Comparison of ENCODE assay signal across 25 mouse cellular contexts in genomic region chr9:97341772-97342171, GRCm38 (mm10). TPM values are rescaled to one million over a fixed set of nuclear protein-coding genes. Genes with fewer than 3 reads are reported as not detected.
DNase-seq lines count a peak whose midpoint lies in the region; ATAC-seq and TF ChIP-seq lines count a peak whose summit lies in the region.
"Had no signal": no experiment of that assay in that cellular context is flagged by ENCODE, and none has a peak within 500 bp of the region (broad histone marks: within the 10 kb centered on the region; RNA-seq: fewer than 3 reads in every experiment).

No protein-coding gene starts in this region.

- no peak overlapping the region for H3K4me3 ChIP-seq in forebrain, embryonic 15.5 days
- H3K4me3 ChIP-seq in forebrain, embryonic 12.5 days (replicated peaks) = no peak overlapping the region
- H3K4me3 ChIP-seq in lung, postnatal 0 days (ENCODE audit: low read depth, low read length) = no peak overlapping the region
- no peak overlapping the region for H3K4me3 ChIP-seq in embryonic facial prominence, embryonic 13.5 days
- H3K4me3 ChIP-seq in stomach, embryonic 16.5 days (replicated peaks; ENCODE audit: low read length) = no peak overlapping the region
- H3K4me3 ChIP-seq: heart, embryonic 10.5 days; hindbrain, embryonic 13.5 days; liver, embryonic 15.5 days; midbrain, embryonic 12.5 days had no signal

- no peak for TF ChIP-seq CTCF in lung, postnatal 0 days (IDR thresholded peaks at IDR 0.05)

- ATAC-seq in forebrain, embryonic 15.5 days (replicated peaks) = 0 out of 2 replicates have a peak, but pooled peaks have one; percentile 35
- ATAC-seq in forebrain, embryonic 12.5 days (ENCODE audit: low FRiP score) = no peak
- peak; percentile 54 for ATAC-seq in lung, postnatal 0 days
- peak; percentile 52; the same call in 1 of the 2 replicates for ATAC-seq in embryonic facial prominence, embryonic 13.5 days (ENCODE audit: insufficient number of reproducible peaks, insufficient read depth, low FRiP score, low TSS enrichment, low read depth)
- ATAC-seq in stomach, embryonic 16.5 days (ENCODE audit: insufficient read depth, low FRiP score) = peak; percentile 82; the same call in 1 of the 2 replicates
- ATAC-seq: forebrain, postnatal 0 days; Patski had no signal

- H3K9me3 ChIP-seq in forebrain, embryonic 15.5 days = no peaks in the 10 kb centered on the region
- no peaks in the 10 kb centered on the region for H3K9me3 ChIP-seq in forebrain, embryonic 12.5 days
- H3K9me3 ChIP-seq in lung, postnatal 0 days (ENCODE audit: low read length) = no peaks in the 10 kb centered on the region
- H3K9me3 ChIP-seq in embryonic facial prominence, embryonic 13.5 days = no peaks in the 10 kb centered on the region
- no peaks in the 10 kb centered on the region for H3K9me3 ChIP-seq in stomach, embryonic 16.5 days (replicated peaks; ENCODE audit: control insufficient read depth, low read length)
- H3K9me3 ChIP-seq: heart, embryonic 10.5 days; liver, embryonic 15.5 days; midbrain, embryonic 12.5 days had no signal

- no peaks in the 10 kb centered on the region for H3K27me3 ChIP-seq in forebrain, embryonic 15.5 days
- no peaks in the 10 kb centered on the region for H3K27me3 ChIP-seq in forebrain, embryonic 12.5 days
- H3K27me3 ChIP-seq in lung, postnatal 0 days (replicated peaks; ENCODE audit: insufficient read depth, low read length) = no peaks in the 10 kb centered on the region
- no peaks in the 10 kb centered on the region for H3K27me3 ChIP-seq in embryonic facial prominence, embryonic 13.5 days
- no peaks in the 10 kb centered on the region for H3K27me3 ChIP-seq in stomach, embryonic 16.5 days (ENCODE audit: control insufficient read depth, insufficient read depth, low read length)
- H3K27me3 ChIP-seq: CH12.LX; liver, embryonic 15.5 days; midbrain, embryonic 12.5 days; Patski had no signal

- peak; percentile 48 for DNase-seq in lung, postnatal 0 days (ENCODE audit: low spot score)
- DNase-seq in lung, postnatal 10 days = no peak
- no peak for DNase-seq in thymus, postnatal 4 days
- no peak for DNase-seq in heart, adult 11 months
- DNase-seq: cerebellum, postnatal 14 days; embryo, embryonic 11 days; forebrain, postnatal 0 days; gastrocnemius, postnatal 10 days; heart, postnatal 14 days; kidney, adult 8-10 months; right cerebral cortex, postnatal 4 days; thymus, adult 18-20 months had no signal

- peaks cover 7% of the 10 kb centered on the region; the same call in 1 of the 2 replicates for H3K4me1 ChIP-seq in forebrain, embryonic 15.5 days
- H3K4me1 ChIP-seq in forebrain, embryonic 12.5 days = no peaks in the 10 kb centered on the region; the same call in 1 of the 2 replicates
- H3K4me1 ChIP-seq in lung, postnatal 0 days (ENCODE audit: insufficient read depth, low read depth, low read length) = no peaks in the 10 kb centered on the region
- H3K4me1 ChIP-seq in embryonic facial prominence, embryonic 13.5 days = peaks cover 3% of the 10 kb centered on the region; the same call in 1 of the 2 replicates
- 0 out of 2 replicates have a peak, but pooled peaks cover 4% of the 10 kb centered on the region for H3K4me1 ChIP-seq in stomach, embryonic 16.5 days (ENCODE audit: control insufficient read depth, insufficient read depth, low read length)
- H3K4me1 ChIP-seq: heart, embryonic 10.5 days; liver, embryonic 15.5 days; midbrain, embryonic 12.5 days had no signal

- WGBS in forebrain, embryonic 15.5 days = 57% methylated on average over 5 of the region's 5 CpGs
- 79% methylated on average over 5 of the region's 5 CpGs for WGBS in forebrain, embryonic 12.5 days
- 48% methylated on average over 5 of the region's 5 CpGs for WGBS in lung, postnatal 0 days
- 69% methylated on average over 5 of the region's 5 CpGs for WGBS in embryonic facial prominence, embryonic 13.5 days
- WGBS in stomach, embryonic 16.5 days = 38% methylated on average over 5 of the region's 5 CpGs

- H3K9ac ChIP-seq in forebrain, embryonic 15.5 days (replicated peaks) = no peak overlapping the region
- H3K9ac ChIP-seq in forebrain, embryonic 12.5 days = no peak overlapping the region
- H3K9ac ChIP-seq in lung, postnatal 0 days (replicated peaks; ENCODE audit: low read depth) = no peak overlapping the region
- H3K9ac ChIP-seq in embryonic facial prominence, embryonic 13.5 days = no peak overlapping the region
- H3K9ac ChIP-seq in stomach, embryonic 16.5 days (ENCODE audit: low read length) = no peak overlapping the region
- H3K9ac ChIP-seq: forebrain, postnatal 0 days; hindbrain, embryonic 13.5 days; liver, embryonic 15.5 days; midbrain, embryonic 12.5 days had no signal

- H3K36me3 ChIP-seq in forebrain, embryonic 15.5 days = no peaks in the 10 kb centered on the region
- H3K36me3 ChIP-seq in forebrain, embryonic 12.5 days (replicated peaks) = no peaks in the 10 kb centered on the region
- H3K36me3 ChIP-seq in lung, postnatal 0 days (ENCODE audit: insufficient read depth, low read length) = no peaks in the 10 kb centered on the region
- no peaks in the 10 kb centered on the region for H3K36me3 ChIP-seq in embryonic facial prominence, embryonic 13.5 days
- no peaks in the 10 kb centered on the region for H3K36me3 ChIP-seq in stomach, embryonic 16.5 days (ENCODE audit: control insufficient read depth, insufficient read depth, low read length)
- H3K36me3 ChIP-seq: heart, embryonic 10.5 days; hindbrain, embryonic 13.5 days; liver, embryonic 15.5 days; midbrain, embryonic 12.5 days had no signal

- no peak for TF ChIP-seq EP300 in lung, postnatal 0 days (IDR thresholded peaks at IDR 0.05)

- H3K4me2 ChIP-seq in forebrain, embryonic 15.5 days (replicated peaks) = no peak overlapping the region
- no peak overlapping the region for H3K4me2 ChIP-seq in forebrain, embryonic 12.5 days
- no peak overlapping the region for H3K4me2 ChIP-seq in lung, postnatal 0 days (replicated peaks; ENCODE audit: low read depth, low read length)
- no peak overlapping the region for H3K4me2 ChIP-seq in embryonic facial prominence, embryonic 13.5 days
- no peak overlapping the region for H3K4me2 ChIP-seq in stomach, embryonic 16.5 days (ENCODE audit: low read depth, low read length)
- H3K4me2 ChIP-seq: hindbrain, embryonic 13.5 days; liver, embryonic 15.5 days; midbrain, embryonic 12.5 days had no signal

- H3K27ac ChIP-seq in forebrain, embryonic 15.5 days (replicated peaks) = no peak overlapping the region
- H3K27ac ChIP-seq in forebrain, embryonic 12.5 days = no peak overlapping the region
- H3K27ac ChIP-seq in lung, postnatal 0 days (ENCODE audit: low read length) = no peak overlapping the region
- no peak overlapping the region for H3K27ac ChIP-seq in embryonic facial prominence, embryonic 13.5 days
- H3K27ac ChIP-seq in stomach, embryonic 16.5 days (ENCODE audit: low read length) = no peak overlapping the region
- H3K27ac ChIP-seq: heart, embryonic 10.5 days; hindbrain, embryonic 13.5 days; liver, embryonic 15.5 days; macrophage; midbrain, embryonic 12.5 days had no signal

RNA-seq across cellular contexts. Expression of gene Trim42, which starts 28.0 kb away (rescaled TPM):
- not detected in 2 replicates for polyA plus RNA-seq in forebrain, embryonic 15.5 days (2015; fragmentation: Nextera tagmentation; extraction: Ambion mirVana)
- not detected in 2 replicates for polyA plus RNA-seq in forebrain, embryonic 12.5 days (2016; fragmentation: Nextera tagmentation; extraction: Ambion mirVana)
- polyA plus RNA-seq in lung, postnatal 0 days (2015; fragmentation: Nextera tagmentation; extraction: Ambion mirVana) = not detected in 2 replicates
- polyA plus RNA-seq in embryonic facial prominence, embryonic 13.5 days (2015; fragmentation: Nextera tagmentation; extraction: Ambion mirVana) = not detected in 2 replicates
- not detected in 2 replicates for polyA plus RNA-seq in stomach, embryonic 16.5 days (2015; fragmentation: Nextera tagmentation; extraction: Ambion mirVana)
- polyA plus RNA-seq: forebrain, postnatal 0 days; heart, embryonic 10.5 days; hindbrain, embryonic 13.5 days; limb, embryonic 14.5 days; liver, embryonic 15.5 days; macrophage; midbrain, embryonic 12.5 days; neural tube, embryonic 14.5 days; Patski had no signal
